In the genomic region with DNA sequence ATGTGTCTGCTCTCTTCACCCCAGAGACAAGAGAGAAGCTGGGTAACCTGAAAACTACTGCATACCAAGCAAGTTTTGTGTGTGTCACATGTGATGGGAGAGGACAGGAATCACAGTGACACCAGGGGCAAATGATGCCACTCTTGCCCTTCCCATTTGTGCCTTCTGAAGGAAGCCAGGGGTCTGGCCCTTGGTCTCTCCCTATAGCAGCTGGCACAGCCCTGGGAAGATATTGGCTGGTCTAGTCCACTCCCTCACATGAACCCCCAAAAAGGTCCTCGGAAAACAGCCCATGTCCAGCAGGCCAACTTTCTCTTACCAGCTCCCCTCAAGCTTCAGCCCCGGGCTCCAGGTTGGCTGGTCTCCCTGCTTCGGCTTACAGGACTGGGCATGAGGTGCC, we compare ENCODE assay signal across 24 mouse cellular contexts. TPM values are rescaled to one million over a fixed set of nuclear protein-coding genes. Genes with fewer than 3 reads are reported as not detected.
DNase-seq lines count a peak whose midpoint lies in the region; ATAC-seq and TF ChIP-seq lines count a peak whose summit lies in the region.
"Had no signal": no experiment of that assay in that cellular context is flagged by ENCODE, and none has a peak within 500 bp of the region (broad histone marks: within the 10 kb centered on the region; RNA-seq: fewer than 3 reads in every experiment).

No protein-coding gene starts in this region.

- no peak for DNase-seq in hindbrain, embryonic 14.5 days (ENCODE audit: low spot score)
- DNase-seq in kidney, postnatal 36 days: no peak
- no peak for DNase-seq in midbrain, embryonic 14.5 days
- DNase-seq in midbrain, postnatal 0 days (ENCODE audit: low spot score): no peak
- DNase-seq in ovary, postnatal 10 days (ENCODE audit: low spot score): no peak
- DNase-seq: adrenal gland, adult 2 months; adrenal gland, postnatal 14 days; cerebellum, adult 11 months; cerebellum, adult 2 months; cerebellum, adult 9-11 months; cerebellum, postnatal 25 days; gastrocnemius, postnatal 10 days; gastrocnemius, postnatal 36 days; heart, postnatal 36 days had no signal

- H3K4me1 ChIP-seq in hindbrain, embryonic 14.5 days (replicated peaks; ENCODE audit: control insufficient read depth, insufficient read depth, low read length): peaks cover 14% of the 10 kb centered on the region; the same call in 1 of the 2 replicates
- peaks cover 23% of the 10 kb centered on the region for H3K4me1 ChIP-seq in hindbrain, embryonic 13.5 days (replicated peaks)
- H3K4me1 ChIP-seq in kidney, embryonic 15.5 days: peaks cover 17% of the 10 kb centered on the region
- H3K4me1 ChIP-seq in midbrain, embryonic 13.5 days (replicated peaks): peaks cover 21% of the 10 kb centered on the region
- no peaks in the 10 kb centered on the region for H3K4me1 ChIP-seq in midbrain, embryonic 14.5 days (ENCODE audit: control insufficient read depth, insufficient read depth, low read length)
- H3K4me1 ChIP-seq in midbrain, postnatal 0 days (ENCODE audit: insufficient read depth, low read length): no peaks in the 10 kb centered on the region
- H3K4me1 ChIP-seq: embryonic facial prominence, embryonic 15.5 days had no signal

- TF ChIP-seq CTCF in midbrain, postnatal 0 days (IDR thresholded peaks at IDR 0.05): no peak

- H3K27me3 ChIP-seq in hindbrain, embryonic 14.5 days (ENCODE audit: control insufficient read depth, insufficient read depth, low read length): no peaks in the 10 kb centered on the region
- H3K27me3 ChIP-seq in hindbrain, embryonic 13.5 days: no peaks in the 10 kb centered on the region
- H3K27me3 ChIP-seq in kidney, embryonic 15.5 days: no peaks in the 10 kb centered on the region
- H3K27me3 ChIP-seq in midbrain, embryonic 13.5 days: no peaks in the 10 kb centered on the region
- no peaks in the 10 kb centered on the region for H3K27me3 ChIP-seq in midbrain, embryonic 14.5 days (ENCODE audit: control insufficient read depth, insufficient read depth, low read length)
- H3K27me3 ChIP-seq in midbrain, postnatal 0 days (ENCODE audit: insufficient read depth, low read length): no peaks in the 10 kb centered on the region
- H3K27me3 ChIP-seq: embryonic facial prominence, embryonic 12.5 days; embryonic facial prominence, embryonic 15.5 days; forebrain, embryonic 12.5 days had no signal

- peak overlapping the region; percentile 57; the same call in 1 of the 2 replicates for H3K27ac ChIP-seq in hindbrain, embryonic 14.5 days
- H3K27ac ChIP-seq in hindbrain, embryonic 13.5 days: no peak overlapping the region
- peak overlapping the region; percentile 32; the same call in 1 of the 2 replicates for H3K27ac ChIP-seq in kidney, embryonic 15.5 days
- no peak overlapping the region for H3K27ac ChIP-seq in midbrain, embryonic 13.5 days
- H3K27ac ChIP-seq in midbrain, embryonic 14.5 days (replicated peaks; ENCODE audit: low read depth, low read length): no peak overlapping the region
- H3K27ac ChIP-seq in midbrain, postnatal 0 days (ENCODE audit: low read depth, low read length): 0 out of 2 replicates have a peak overlapping the region, but pooled peaks have one; percentile 57
- H3K27ac ChIP-seq: embryonic facial prominence, embryonic 12.5 days; embryonic facial prominence, embryonic 15.5 days; forebrain, embryonic 12.5 days had no signal

- no peaks in the 10 kb centered on the region for H3K9me3 ChIP-seq in hindbrain, embryonic 14.5 days (ENCODE audit: control insufficient read depth, low read length)
- no peaks in the 10 kb centered on the region for H3K9me3 ChIP-seq in hindbrain, embryonic 13.5 days
- no peaks in the 10 kb centered on the region for H3K9me3 ChIP-seq in kidney, embryonic 15.5 days (replicated peaks)
- H3K9me3 ChIP-seq in midbrain, embryonic 13.5 days: no peaks in the 10 kb centered on the region
- no peaks in the 10 kb centered on the region for H3K9me3 ChIP-seq in midbrain, embryonic 14.5 days (ENCODE audit: control insufficient read depth, low read length)
- H3K9me3 ChIP-seq in midbrain, postnatal 0 days (ENCODE audit: low read length): no peaks in the 10 kb centered on the region
- H3K9me3 ChIP-seq: embryonic facial prominence, embryonic 12.5 days; embryonic facial prominence, embryonic 15.5 days; forebrain, embryonic 12.5 days; hindbrain, embryonic 10.5 days had no signal

- no peak overlapping the region for H3K4me3 ChIP-seq in hindbrain, embryonic 14.5 days (replicated peaks; ENCODE audit: low read length)
- no peak overlapping the region for H3K4me3 ChIP-seq in hindbrain, embryonic 13.5 days
- no peak overlapping the region for H3K4me3 ChIP-seq in kidney, embryonic 15.5 days (replicated peaks)
- H3K4me3 ChIP-seq in midbrain, embryonic 13.5 days (replicated peaks): no peak overlapping the region
- no peak overlapping the region for H3K4me3 ChIP-seq in midbrain, embryonic 14.5 days (replicated peaks; ENCODE audit: low read depth, low read length)
- H3K4me3 ChIP-seq in midbrain, postnatal 0 days (ENCODE audit: low read depth, low read length): no peak overlapping the region
- H3K4me3 ChIP-seq: embryonic facial prominence, embryonic 12.5 days; embryonic facial prominence, embryonic 15.5 days; forebrain, embryonic 12.5 days; hindbrain, embryonic 10.5 days had no signal

- peaks cover 26% of the 10 kb centered on the region for H3K36me3 ChIP-seq in hindbrain, embryonic 14.5 days (replicated peaks; ENCODE audit: control insufficient read depth, insufficient read depth)
- peaks cover 19% of the 10 kb centered on the region for H3K36me3 ChIP-seq in hindbrain, embryonic 13.5 days
- H3K36me3 ChIP-seq in kidney, embryonic 15.5 days: no peaks in the 10 kb centered on the region
- peaks cover 23% of the 10 kb centered on the region for H3K36me3 ChIP-seq in midbrain, embryonic 13.5 days
- H3K36me3 ChIP-seq in midbrain, embryonic 14.5 days (ENCODE audit: control insufficient read depth, insufficient read depth, low read length): peaks cover 11% of the 10 kb centered on the region
- peaks cover 11% of the 10 kb centered on the region for H3K36me3 ChIP-seq in midbrain, postnatal 0 days (ENCODE audit: insufficient read depth, low read length)
- H3K36me3 ChIP-seq: embryonic facial prominence, embryonic 15.5 days had no signal

- H3K4me2 ChIP-seq in hindbrain, embryonic 14.5 days (replicated peaks): no peak overlapping the region
- no peak overlapping the region for H3K4me2 ChIP-seq in hindbrain, embryonic 13.5 days
- no peak overlapping the region for H3K4me2 ChIP-seq in kidney, embryonic 15.5 days
- no peak overlapping the region for H3K4me2 ChIP-seq in midbrain, embryonic 13.5 days (replicated peaks)
- no peak overlapping the region for H3K4me2 ChIP-seq in midbrain, embryonic 14.5 days (ENCODE audit: low read length)
- H3K4me2 ChIP-seq in midbrain, postnatal 0 days (ENCODE audit: low read depth, low read length, poor library complexity, severe bottlenecking): no peak overlapping the region
- H3K4me2 ChIP-seq: embryonic facial prominence, embryonic 12.5 days; embryonic facial prominence, embryonic 15.5 days; forebrain, embryonic 12.5 days; heart, embryonic 11.5 days had no signal

- no peak for ATAC-seq in hindbrain, embryonic 14.5 days (ENCODE audit: low FRiP score)
- no peak for ATAC-seq in hindbrain, embryonic 13.5 days (ENCODE audit: low FRiP score)
- ATAC-seq in kidney, embryonic 15.5 days (replicated peaks; ENCODE audit: low FRiP score): no peak
- ATAC-seq in midbrain, embryonic 13.5 days: no peak
- ATAC-seq in midbrain, embryonic 14.5 days (ENCODE audit: low FRiP score, low TSS enrichment): no peak
- no peak for ATAC-seq in midbrain, postnatal 0 days (ENCODE audit: low FRiP score)
- ATAC-seq: CD4-positive, CD25-positive, alpha-beta regulatory T cell, adult 4 months; forebrain, embryonic 16.5 days had no signal

- WGBS in hindbrain, embryonic 14.5 days: 63% methylated on average over 3 of the region's 3 CpGs
- WGBS in hindbrain, embryonic 13.5 days: 55% methylated on average over 3 of the region's 3 CpGs
- 64% methylated on average over 3 of the region's 3 CpGs for WGBS in kidney, embryonic 15.5 days
- WGBS in midbrain, embryonic 13.5 days: 48% methylated on average over 3 of the region's 3 CpGs
- WGBS in midbrain, embryonic 14.5 days: 63% methylated on average over 3 of the region's 3 CpGs
- 58% methylated on average over 3 of the region's 3 CpGs for WGBS in midbrain, postnatal 0 days

- no peak overlapping the region for H3K9ac ChIP-seq in hindbrain, embryonic 14.5 days
- no peak overlapping the region for H3K9ac ChIP-seq in hindbrain, embryonic 13.5 days
- H3K9ac ChIP-seq in kidney, embryonic 15.5 days: no peak overlapping the region
- H3K9ac ChIP-seq in midbrain, embryonic 13.5 days (replicated peaks): peak overlapping the region; percentile 1; the same call in 1 of the 2 replicates
- H3K9ac ChIP-seq in midbrain, embryonic 14.5 days (replicated peaks; ENCODE audit: low read length): no peak overlapping the region
- H3K9ac ChIP-seq in midbrain, postnatal 0 days (replicated peaks; ENCODE audit: low read length, poor library complexity, severe bottlenecking): no peak overlapping the region
- H3K9ac ChIP-seq: embryonic facial prominence, embryonic 12.5 days; embryonic facial prominence, embryonic 15.5 days; forebrain, embryonic 12.5 days had no signal

RNA-seq across cellular contexts. Expression of gene Pofut2, which starts 45.3 kb away (rescaled TPM):
- polyA plus RNA-seq in hindbrain, embryonic 14.5 days (2014; fragmentation: Nextera tagmentation; extraction: Ambion mirVana): 53.2 and 53.3 TPM in 2 replicates
- 57.3 and 63.4 TPM in 2 replicates for polyA plus RNA-seq in hindbrain, embryonic 13.5 days (2015; fragmentation: Nextera tagmentation; extraction: Ambion mirVana)
- polyA plus RNA-seq in kidney, embryonic 15.5 days (2015; fragmentation: Nextera tagmentation; extraction: Ambion mirVana): 118 and 134 TPM in 2 replicates
- 57.0 and 57.7 TPM in 2 replicates for polyA plus RNA-seq in midbrain, embryonic 13.5 days (2015; fragmentation: Nextera tagmentation; extraction: Ambion mirVana)
- polyA plus RNA-seq in midbrain, embryonic 14.5 days (2014; fragmentation: Nextera tagmentation; extraction: Ambion mirVana): 43.4 and 52.0 TPM in 2 replicates
- 34.8 and 49.9 TPM in 2 replicates for total RNA-seq in midbrain, postnatal 0 days (2014; rRNA removed)
- 43.2 and 44.8 TPM in 2 replicates for polyA plus RNA-seq in midbrain, postnatal 0 days (2015; fragmentation: Nextera tagmentation; extraction: Ambion mirVana)

Comparison
In these comparisons a context has a peak if more than half of its experiments do, and no peak if none do; other contexts are left out.
1. H3K27ac ChIP-seq: peak in hindbrain, embryonic 14.5 days (single experiment), kidney, embryonic 15.5 days (single experiment) and midbrain, postnatal 0 days (single experiment); none in hindbrain, embryonic 13.5 days (single experiment), midbrain, embryonic 13.5 days (single experiment) and midbrain, embryonic 14.5 days (single experiment).